Mouse (Mus musculus): ENCODE results near the gene Asna1.

- TF ChIP-seq CTCF (IDR thresholded peaks at IDR 0.05; ENCODE audit: low read depth) (no peak), EP300 (IDR thresholded peaks at IDR 0.05; ENCODE audit: low read depth) (no peak)
Observed at GRCm38 (mm10) chr8:84980622-84981358, 44.3 kb downstream of the Asna1 start.
